Mouse (Mus musculus): ENCODE data around the gene Lipn. TPM values are rescaled to one million over a fixed set of nuclear protein-coding genes. Genes with fewer than 3 reads are reported as not detected.
A peak's percentile ranks its signal among the peaks of the same experiment; 100 is the strongest.

The Lipn gene
- not detected in 2 replicates for polyA plus RNA-seq (2014; fragmentation: Nextera tagmentation; extraction: Ambion mirVana)

- H3K27ac ChIP-seq (replicated peaks; ENCODE audit: low read depth, low read length), result no peak within 1 kb of the TSS
- DNase-seq (ENCODE audit: low spot score) (no peak), ATAC-seq (replicated peaks; ENCODE audit: insufficient number of reproducible peaks, low FRiP score, low TSS enrichment, low read depth) (no peak)
- no peaks in the 10 kb centered on the region for H3K36me3 ChIP-seq (replicated peaks; ENCODE audit: control insufficient read depth, insufficient read depth, low read depth, low read length)
- H3K4me1 ChIP-seq (ENCODE audit: control insufficient read depth, insufficient read depth, low read length), result no peaks in the 10 kb centered on the region
- no peaks in the 10 kb centered on the region for H3K27me3 ChIP-seq (ENCODE audit: control insufficient read depth, insufficient read depth, low read length)
- H3K4me2 ChIP-seq (ENCODE audit: low read depth, low read length), result no peak within 1 kb of the TSS
- 92% methylated on average over 9 of the region's 9 CpGs for WGBS
- no peak within 1 kb of the TSS for H3K4me3 ChIP-seq (ENCODE audit: low read depth, low read length)
- H3K9ac ChIP-seq (replicated peaks; ENCODE audit: low read length), result no peak within 1 kb of the TSS
- no peaks in the 10 kb centered on the region for H3K9me3 ChIP-seq (replicated peaks; ENCODE audit: control insufficient read depth, low read length)
Measured at GRCm38 (mm10) chr19:34066779-34067472, at the start of gene Lipn. TSS of gene Lipn (plus strand) at chr19:34067358.

GRCm38 (mm10) chr19:34021440-34022172 is 45.6 kb upstream of the Lipn start:
- no peaks in the 10 kb centered on the region for H3K27me3 ChIP-seq (ENCODE audit: control insufficient read depth, insufficient read depth, low read length)
- no peaks in the 10 kb centered on the region for H3K4me1 ChIP-seq (ENCODE audit: control insufficient read depth, insufficient read depth, low read length)
- H3K4me2 ChIP-seq (ENCODE audit: low read depth, low read length), result no peak overlapping the region
- H3K36me3 ChIP-seq (replicated peaks; ENCODE audit: control insufficient read depth, insufficient read depth, low read depth, low read length), result no peaks in the 10 kb centered on the region
- 81% methylated on average over 11 of the region's 11 CpGs for WGBS
- H3K9me3 ChIP-seq (replicated peaks; ENCODE audit: control insufficient read depth, low read length), result no peaks in the 10 kb centered on the region
- ATAC-seq (replicated peaks; ENCODE audit: insufficient number of reproducible peaks, low FRiP score, low TSS enrichment, low read depth) (no peak), DNase-seq (ENCODE audit: low spot score) (no peak)
- H3K9ac ChIP-seq (replicated peaks; ENCODE audit: low read length), result no peak overlapping the region
- H3K27ac ChIP-seq (replicated peaks; ENCODE audit: low read depth, low read length), result no peak overlapping the region
- H3K4me3 ChIP-seq (ENCODE audit: low read depth, low read length), result no peak overlapping the region

GRCm38 (mm10) chr19:34022759-34023158 is 44.4 kb upstream of the Lipn start:
- Histone ChIP-seq H3K27me3 (ENCODE audit: control insufficient read depth, insufficient read depth, low read length) (no peaks in the 10 kb centered on the region), H3K27ac (replicated peaks; ENCODE audit: low read depth, low read length) (no peak overlapping the region), H3K4me2 (ENCODE audit: low read depth, low read length) (no peak overlapping the region), H3K4me1 (ENCODE audit: control insufficient read depth, insufficient read depth, low read length) (no peaks in the 10 kb centered on the region), H3K36me3 (replicated peaks; ENCODE audit: control insufficient read depth, insufficient read depth, low read depth, low read length) (no peaks in the 10 kb centered on the region), H3K4me3 (ENCODE audit: low read depth, low read length) (no peak overlapping the region), H3K9me3 (replicated peaks; ENCODE audit: control insufficient read depth, low read length) (no peaks in the 10 kb centered on the region), H3K9ac (replicated peaks; ENCODE audit: low read length) (no peak overlapping the region)
- no peak for ATAC-seq (replicated peaks; ENCODE audit: insufficient number of reproducible peaks, low FRiP score, low TSS enrichment, low read depth)
- WGBS, result 53% methylated on average over 3 of the region's 3 CpGs
- DNase-seq (ENCODE audit: low spot score), result peak; percentile 53

- H3K4me2 ChIP-seq (ENCODE audit: low read depth, low read length), result no peak overlapping the region
- no peaks in the 10 kb centered on the region for H3K4me1 ChIP-seq (ENCODE audit: control insufficient read depth, insufficient read depth, low read length)
- H3K9me3 ChIP-seq (replicated peaks; ENCODE audit: control insufficient read depth, low read length), result no peaks in the 10 kb centered on the region
- H3K36me3 ChIP-seq (replicated peaks; ENCODE audit: control insufficient read depth, insufficient read depth, low read depth, low read length), result no peaks in the 10 kb centered on the region
- DNase-seq (ENCODE audit: low spot score) (no peak), ATAC-seq (replicated peaks; ENCODE audit: insufficient number of reproducible peaks, low FRiP score, low TSS enrichment, low read depth) (no peak)
- H3K27me3 ChIP-seq (ENCODE audit: control insufficient read depth, insufficient read depth, low read length), result no peaks in the 10 kb centered on the region
- no peak overlapping the region for H3K27ac ChIP-seq (replicated peaks; ENCODE audit: low read depth, low read length)
- WGBS, result 86% methylated on average over 1 of the region's 1 CpGs
- H3K9ac ChIP-seq (replicated peaks; ENCODE audit: low read length), result no peak overlapping the region
- no peak overlapping the region for H3K4me3 ChIP-seq (ENCODE audit: low read depth, low read length)
Measured at GRCm38 (mm10) chr19:34039731-34040130, 27.4 kb upstream of the Lipn start.

- H3K27ac ChIP-seq (replicated peaks; ENCODE audit: low read depth, low read length), result no peak overlapping the region
- H3K4me1 ChIP-seq (ENCODE audit: control insufficient read depth, insufficient read depth, low read length), result no peaks in the 10 kb centered on the region
- H3K4me3 ChIP-seq (ENCODE audit: low read depth, low read length), result no peak overlapping the region
- H3K36me3 ChIP-seq (replicated peaks; ENCODE audit: control insufficient read depth, insufficient read depth, low read depth, low read length), result no peaks in the 10 kb centered on the region
- ATAC-seq (replicated peaks; ENCODE audit: insufficient number of reproducible peaks, low FRiP score, low TSS enrichment, low read depth) (no peak), DNase-seq (ENCODE audit: low spot score) (no peak)
- H3K4me2 ChIP-seq (ENCODE audit: low read depth, low read length), result no peak overlapping the region
- H3K27me3 ChIP-seq (ENCODE audit: control insufficient read depth, insufficient read depth, low read length), result no peaks in the 10 kb centered on the region
- H3K9ac ChIP-seq (replicated peaks; ENCODE audit: low read length), result no peak overlapping the region
- WGBS, result 78% methylated on average over 6 of the region's 6 CpGs
- no peaks in the 10 kb centered on the region for H3K9me3 ChIP-seq (replicated peaks; ENCODE audit: control insufficient read depth, low read length)
Measured at GRCm38 (mm10) chr19:34043008-34043407, 24.1 kb upstream of the Lipn start.

GRCm38 (mm10) chr19:34049371-34050039 is 17.7 kb upstream of the Lipn start:
- no peak overlapping the region for H3K9ac ChIP-seq (replicated peaks; ENCODE audit: low read length)
- H3K36me3 ChIP-seq (replicated peaks; ENCODE audit: control insufficient read depth, insufficient read depth, low read depth, low read length), result no peaks in the 10 kb centered on the region
- no peak overlapping the region for H3K4me3 ChIP-seq (ENCODE audit: low read depth, low read length)
- no peak overlapping the region for H3K4me2 ChIP-seq (ENCODE audit: low read depth, low read length)
- no peaks in the 10 kb centered on the region for H3K9me3 ChIP-seq (replicated peaks; ENCODE audit: control insufficient read depth, low read length)
- ATAC-seq (replicated peaks; ENCODE audit: insufficient number of reproducible peaks, low FRiP score, low TSS enrichment, low read depth) (no peak), DNase-seq (ENCODE audit: low spot score) (no peak)
- no peak overlapping the region for H3K27ac ChIP-seq (replicated peaks; ENCODE audit: low read depth, low read length)
- H3K27me3 ChIP-seq (ENCODE audit: control insufficient read depth, insufficient read depth, low read length), result no peaks in the 10 kb centered on the region
- 85% methylated on average over 3 of the region's 3 CpGs for WGBS
- no peaks in the 10 kb centered on the region for H3K4me1 ChIP-seq (ENCODE audit: control insufficient read depth, insufficient read depth, low read length)

GRCm38 (mm10) chr19:34051502-34051901 is 15.7 kb upstream of the Lipn start:
- ATAC-seq (replicated peaks; ENCODE audit: insufficient number of reproducible peaks, low FRiP score, low TSS enrichment, low read depth), result no peak
- no peak overlapping the region for H3K4me3 ChIP-seq (ENCODE audit: low read depth, low read length)
- 79% methylated on average over 3 of the region's 3 CpGs for WGBS

GRCm38 (mm10) chr19:34063547-34063946 is 3.6 kb upstream of the Lipn start:
- Histone ChIP-seq H3K36me3 (replicated peaks; ENCODE audit: control insufficient read depth, insufficient read depth, low read depth, low read length) (no peaks in the 10 kb centered on the region), H3K4me3 (ENCODE audit: low read depth, low read length) (no peak overlapping the region), H3K4me2 (ENCODE audit: low read depth, low read length) (no peak overlapping the region), H3K9ac (replicated peaks; ENCODE audit: low read length) (no peak overlapping the region), H3K4me1 (ENCODE audit: control insufficient read depth, insufficient read depth, low read length) (no peaks in the 10 kb centered on the region), H3K9me3 (replicated peaks; ENCODE audit: control insufficient read depth, low read length) (no peaks in the 10 kb centered on the region), H3K27me3 (ENCODE audit: control insufficient read depth, insufficient read depth, low read length) (no peaks in the 10 kb centered on the region), H3K27ac (replicated peaks; ENCODE audit: low read depth, low read length) (no peak overlapping the region)
- no peak for ATAC-seq (replicated peaks; ENCODE audit: insufficient number of reproducible peaks, low FRiP score, low TSS enrichment, low read depth)
- no peak for DNase-seq (ENCODE audit: low spot score)
- 69% methylated on average over 1 of the region's 1 CpGs for WGBS

More at GRCm38 (mm10) chr19:34051502-34051901, 15.7 kb upstream of the Lipn start:
- Histone ChIP-seq H3K4me2 (ENCODE audit: low read depth, low read length) (no peak overlapping the region), H3K9me3 (replicated peaks; ENCODE audit: control insufficient read depth, low read length) (no peaks in the 10 kb centered on the region), H3K4me1 (ENCODE audit: control insufficient read depth, insufficient read depth, low read length) (no peaks in the 10 kb centered on the region), H3K27ac (replicated peaks; ENCODE audit: low read depth, low read length) (no peak overlapping the region), H3K27me3 (ENCODE audit: control insufficient read depth, insufficient read depth, low read length) (no peaks in the 10 kb centered on the region), H3K9ac (replicated peaks; ENCODE audit: low read length) (no peak overlapping the region), H3K36me3 (replicated peaks; ENCODE audit: control insufficient read depth, insufficient read depth, low read depth, low read length) (no peaks in the 10 kb centered on the region)
- no peak for DNase-seq (ENCODE audit: low spot score)

Measured in embryonic facial prominence, embryonic 11.5 days (tissue).